Mouse (Mus musculus) heart, postnatal 25 days (tissue): ENCODE data around the gene Gm47996. TPM values are rescaled to one million over a fixed set of nuclear protein-coding genes. Genes with fewer than 3 reads are reported as not detected.
"Not testable (repeated sequence)": the region's sequence is repeated elsewhere in the genome, so short reads cannot be mapped to it uniquely, and the experiment has no call there.

Source experiments
- DNase-seq: peaks from one replicate; pipeline ENCODE4 v3.0.0; 2022; ENCODE audit warnings: low spot score
- intact Hi-C: fragments of 180-260 bp; cut with DNase I; formaldehyde crosslinking; loops from one replicate; pipeline ENCODE4 v1.15.1; 2025
- total RNA-seq, 2 experiments: library from RNA; stranded (reverse); gene quantifications; 2 replicates each; pipeline ENCODE4 v1.2.3; 2021

The Gm47996 gene
- total RNA-seq, 2 experiments from 2014 or later: not detected

GRCm38 (mm10) chr1:151200620-151201019 is 9.3 kb upstream of the Gm47996 start:
- DNase-seq, intact Hi-C loops: not testable (repeated sequence)

GRCm38 (mm10) chr1:151202771-151203170 is 7.2 kb upstream of the Gm47996 start:
- intact Hi-C loops, DNase-seq: not testable (repeated sequence)

- DNase-seq, intact Hi-C loops: not testable (repeated sequence)
Observed at GRCm38 (mm10) chr1:151203818-151204217, 6.1 kb upstream of the Gm47996 start, which contains the start of gene 3110040M04Rik. Gene 3110040M04Rik (plus strand): TSS chr1:151204121.

- DNase-seq, intact Hi-C loops: not testable (repeated sequence)
Observed at GRCm38 (mm10) chr1:151208493-151208892, 1.4 kb upstream of the Gm47996 start.

GRCm38 (mm10) chr1:151208944-151209343 is 987 bp upstream of the Gm47996 start:
- DNase-seq, intact Hi-C loops: not testable (repeated sequence)

GRCm38 (mm10) chr1:151211666-151212065 is 1.7 kb downstream of the Gm47996 start:
- intact Hi-C loops, DNase-seq: not testable (repeated sequence)

- intact Hi-C loops: no loop called here
- DNase-seq: no peak
Observed at GRCm38 (mm10) chr1:151214862-151215261, 4.9 kb downstream of the Gm47996 start.

GRCm38 (mm10) chr1:151215985-151216384 is 6.1 kb downstream of the Gm47996 start:
- DNase-seq: no peak

GRCm38 (mm10) chr1:151216417-151216816 is 6.5 kb downstream of the Gm47996 start:
- no peak for DNase-seq
- intact Hi-C loops: no loop called here

More at GRCm38 (mm10) chr1:151215985-151216384, 6.1 kb downstream of the Gm47996 start:
- intact Hi-C loops: no loop called here

GRCm38 (mm10) chr1:151219045-151219444 is 9.1 kb downstream of the Gm47996 start:
- intact Hi-C loops: no loop called here
- DNase-seq: no peak

GRCm38 (mm10) chr1:151220098-151220497 is 10.2 kb downstream of the Gm47996 start:
- intact Hi-C loops: no loop called here
- no peak for DNase-seq

GRCm38 (mm10) chr1:151222561-151223267 is 12.8 kb downstream of the Gm47996 start:
- intact Hi-C loops: no loop called here
- no peak for DNase-seq

- intact Hi-C loops: no loop called here
- no peak for DNase-seq
Observed at GRCm38 (mm10) chr1:151223377-151223776, 13.4 kb downstream of the Gm47996 start.

GRCm38 (mm10) chr1:151224536-151224935 is 14.6 kb downstream of the Gm47996 start:
- no peak for DNase-seq
- intact Hi-C loops: no loop called here

GRCm38 (mm10) chr1:151227506-151227905 is 17.6 kb downstream of the Gm47996 start:
- DNase-seq: no peak
- intact Hi-C loops: no loop called here

- intact Hi-C loops: no loop called here
- DNase-seq: no peak
Observed at GRCm38 (mm10) chr1:151228320-151228989, 18.5 kb downstream of the Gm47996 start.

GRCm38 (mm10) chr1:151232346-151232745 is 22.4 kb downstream of the Gm47996 start:
- no peak for DNase-seq
- intact Hi-C loops: no loop called here

- intact Hi-C loops: no loop called here
- DNase-seq: no peak
Observed at GRCm38 (mm10) chr1:151233756-151234155, 23.8 kb downstream of the Gm47996 start.

- intact Hi-C loops: loop anchor here (5.0 kb wide), 1 partner anchor 113 kb away; no protein-coding TSS in a partner anchor
- no peak for DNase-seq
Observed at GRCm38 (mm10) chr1:151235574-151235973, 25.6 kb downstream of the Gm47996 start.

- intact Hi-C loops: loop anchor here (5.0 kb wide), 1 partner anchor 114 kb away; no protein-coding TSS in a partner anchor
- DNase-seq: peak; percentile 65
Observed at GRCm38 (mm10) chr1:151236141-151236930, 26.4 kb downstream of the Gm47996 start.
